Mouse (Mus musculus) ES-Bruce4 (cell line): ENCODE measurements around the gene Scn2a. TPM values are rescaled to one million over a fixed set of nuclear protein-coding genes. Genes with fewer than 3 reads are reported as not detected.
"Not testable (repeated sequence)": the region's sequence is repeated elsewhere in the genome, so short reads cannot be mapped to it uniquely, and the experiment has no call there.

ENCODE experiments used
- H3K27ac ChIP-seq: 2 replicates; pipeline ENCODE4 v1.5.1; 2012; ENCODE audit warnings: low read length, inconsistent platforms; ENCODE audit not compliant: insufficient read depth
- H3K27me3 ChIP-seq: 2 replicates; pipeline ENCODE4 v1.6.1; 2012; ENCODE audit warnings: mild to moderate bottlenecking, low read length, inconsistent platforms; ENCODE audit not compliant: control insufficient read depth, poor library complexity, insufficient read depth, severe bottlenecking
- H3K36me3 ChIP-seq: 2 replicates; pipeline ENCODE4 v1.6.1; 2012; ENCODE audit warnings: inconsistent platforms, mild to moderate bottlenecking, low read length, moderate library complexity; ENCODE audit not compliant: control insufficient read depth, poor library complexity, insufficient read depth, severe bottlenecking
- H3K4me1 ChIP-seq: one replicate; pipeline ENCODE4 v1.8.1; 2011; ENCODE audit warnings: low read length; ENCODE audit not compliant: control insufficient read depth, insufficient read depth
- H3K4me3 ChIP-seq: 2 replicates; pipeline ENCODE4 v1.5.1; 2011; ENCODE audit warnings: low read depth, mild to moderate bottlenecking, low read length
- H3K9ac ChIP-seq: 2 replicates; pipeline ENCODE4 v1.6.1; 2012; ENCODE audit warnings: low read depth, mild to moderate bottlenecking, inconsistent platforms; ENCODE audit not compliant: poor library complexity, severe bottlenecking
- H3K9me3 ChIP-seq: replicated peaks from 2 replicates; pipeline ENCODE4 v1.6.1; 2012; ENCODE audit warnings: mild to moderate bottlenecking, low read length, inconsistent platforms; ENCODE audit not compliant: control insufficient read depth, poor library complexity, insufficient read depth, severe bottlenecking
- CTCF ChIP-seq: IDR thresholded peaks from one replicate; pipeline ENCODE4 v1.8.1; 2011; ENCODE audit warnings: low read depth, low read length
- EP300 ChIP-seq: IDR thresholded peaks from 2 replicates; pipeline ENCODE4 v1.6.1; 2011; ENCODE audit warnings: low read depth, low read length; ENCODE audit not compliant: insufficient read depth
- POLR2A ChIP-seq: IDR thresholded peaks from one replicate; pipeline ENCODE4 v1.8.1; 2011; ENCODE audit warnings: low read length; ENCODE audit not compliant: insufficient read depth
- polyA plus RNA-seq: library from polyadenylated mRNA; stranded (reverse); fragments of >200 nt; gene quantifications from 2 replicates; pipeline ENCODE4 v1.2.4, GENCODE M21; 2011; ENCODE audit warnings: low read depth; ENCODE audit not compliant: missing spikeins, insufficient read depth, insufficient read length

The Scn2a gene
- polyA plus RNA-seq, 1 experiment = 1.5 TPM

DNA sequence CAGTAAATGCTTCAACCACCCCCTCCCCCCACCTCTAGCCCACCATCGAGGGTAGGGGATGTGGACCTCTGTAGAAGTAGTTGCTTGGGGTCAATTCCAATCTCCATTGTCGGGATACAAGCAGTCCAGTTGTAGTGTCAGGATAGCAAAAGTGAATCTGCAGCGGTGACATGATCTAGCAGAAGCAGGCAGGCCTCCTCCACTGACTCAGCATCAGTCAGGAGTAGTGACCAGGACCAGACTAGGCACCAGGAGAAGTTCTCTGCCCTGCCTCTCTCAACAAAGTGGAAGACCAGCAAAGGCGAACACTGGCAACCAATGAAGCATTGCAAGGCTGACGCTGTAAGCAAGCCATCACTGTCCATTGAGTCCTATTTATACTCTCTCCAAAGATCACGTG is 186.0 kb downstream of the Scn2a start:
- Histone ChIP-seq H3K36me3 (no peaks in the 10 kb centered on the region), H3K4me3 (no peak overlapping the region), H3K27me3 (no peaks in the 10 kb centered on the region), H3K27ac (no peak overlapping the region), H3K4me1 (peaks cover 1% of the 10 kb centered on the region), H3K9ac (no peak overlapping the region), H3K9me3 (no peaks in the 10 kb centered on the region)
- TF ChIP-seq POLR2A (no peak), CTCF (no peak), EP300 (no peak)

DNA sequence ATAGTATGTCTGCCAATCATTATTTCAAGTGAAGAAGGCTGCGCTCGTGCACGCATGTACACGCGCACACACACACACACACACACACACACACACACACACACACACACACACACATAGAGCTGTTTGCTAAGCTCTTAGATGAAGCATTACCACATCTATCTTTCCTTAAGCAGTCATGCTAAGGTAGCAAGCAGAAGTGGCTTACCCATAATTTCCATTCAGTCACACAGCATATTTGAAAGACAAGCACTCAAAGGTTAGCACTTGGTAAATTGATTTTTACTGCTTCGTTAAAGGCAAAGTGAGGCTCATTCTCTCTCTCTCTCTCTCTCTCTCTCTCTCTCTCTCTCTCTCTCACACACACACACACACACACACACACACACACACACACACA is 190.6 kb downstream of the Scn2a start:
- H3K27ac ChIP-seq, H3K4me3 ChIP-seq, H3K9me3 ChIP-seq, H3K27me3 ChIP-seq, H3K9ac ChIP-seq, H3K4me1 ChIP-seq, H3K36me3 ChIP-seq: not testable (repeated sequence)

Other genes starting within 250 kb of the Scn2a start
- 0.55 and 0.61 TPM in 2 replicates for gene Scn3a, start 53.1 kb upstream of the Scn2a start, polyA plus RNA-seq
- 4.6 and 5.1 TPM in 2 replicates for gene Csrnp3, start 225.0 kb downstream of the Scn2a start, polyA plus RNA-seq